Mouse (Mus musculus) erythroblast, embryonic 14.5 days (primary cell): ENCODE results near the gene Nudt21.

ENCODE experiments used
- GATA1 ChIP-seq: IDR thresholded peaks from 2 replicates; pipeline ENCODE4 v1.6.1; 2012; ENCODE audit warnings: low read length, inconsistent platforms, mixed read lengths
- TAL1 ChIP-seq: IDR thresholded peaks from 3 replicates; pipeline ENCODE4 v1.6.1; 2012; ENCODE audit warnings: low read length, inconsistent platforms, mixed read lengths

- TF ChIP-seq GATA1, result no peak
- TF ChIP-seq TAL1, result no peak
Measured at GRCm38 (mm10) chr8:93984731-93985130, 52.1 kb downstream of the Nudt21 start.
